Mouse (Mus musculus) cerebellum, adult 2 months (tissue): Measurements from ENCODE around the gene Maml3.

ENCODE experiments used
- CTCF ChIP-seq: fragments of 200-500 bp; IDR thresholded peaks from 2 replicates; pipeline ENCODE4 v1.5.1; 2011; ENCODE audit warnings: low read depth, mild to moderate bottlenecking, control low read depth, low read length, moderate library complexity, borderline replicate concordance; ENCODE audit not compliant: insufficient read depth
- POLR2A ChIP-seq: fragments of 200-500 bp; IDR thresholded peaks from 2 replicates; pipeline ENCODE4 v1.6.1; 2011; ENCODE audit warnings: low read length, control low read depth, borderline replicate concordance; ENCODE audit not compliant: insufficient read depth

GRCm38 (mm10) chr3:52067181-52067580 is 37.7 kb downstream of the Maml3 start:
- no peak for TF ChIP-seq CTCF
- TF ChIP-seq POLR2A: no peak
